Mouse (Mus musculus) midbrain, embryonic 13.5 days (tissue): ENCODE measurements around the gene Akain1. TPM values are rescaled to one million over a fixed set of nuclear protein-coding genes. Genes with fewer than 3 reads are reported as not detected.

Experiments used
- ATAC-seq: fragments of 200-750 bp; cut with Nextera tagmentation; 2 replicates; pipeline ENCODE4 v1.8.0; 2017; ENCODE audit warnings: mild to moderate bottlenecking, moderate TSS enrichment, moderate library complexity
- H3K27ac ChIP-seq: fragments of 300-500 bp; sonication (generic); 2 replicates; pipeline ENCODE4 v1.5.1; 2015; ENCODE audit warnings: inconsistent platforms, mild to moderate bottlenecking, moderate library complexity
- H3K27me3 ChIP-seq: fragments of 300-500 bp; sonication (generic); 2 replicates; pipeline ENCODE4 v1.6.1; 2015; ENCODE audit warnings: mild to moderate bottlenecking, inconsistent platforms
- H3K36me3 ChIP-seq: fragments of 300-500 bp; sonication (generic); 2 replicates; pipeline ENCODE4 v1.6.1; 2015; ENCODE audit warnings: mild to moderate bottlenecking, inconsistent platforms
- H3K4me1 ChIP-seq: fragments of 300-500 bp; sonication (generic); replicated peaks from 2 replicates; pipeline ENCODE4 v1.6.1; 2015; ENCODE audit warnings: inconsistent platforms
- H3K4me2 ChIP-seq: fragments of 300-500 bp; sonication (generic); replicated peaks from 2 replicates; pipeline ENCODE4 v1.6.1; 2015; ENCODE audit warnings: moderate library complexity, mild to moderate bottlenecking, inconsistent platforms
- H3K4me3 ChIP-seq: fragments of 300-500 bp; sonication (generic); replicated peaks from 2 replicates; pipeline ENCODE4 v1.5.1; 2015; ENCODE audit warnings: mild to moderate bottlenecking, inconsistent platforms
- H3K9ac ChIP-seq: fragments of 300-500 bp; sonication (generic); replicated peaks from 2 replicates; pipeline ENCODE4 v1.6.1; 2015; ENCODE audit warnings: mild to moderate bottlenecking, inconsistent platforms
- H3K9me3 ChIP-seq: fragments of 300-500 bp; sonication (generic); 2 replicates; pipeline ENCODE4 v1.6.1; 2016; ENCODE audit warnings: mild to moderate bottlenecking, inconsistent platforms
- whole genome bisulfite sequencing: fragments of 180-500 bp; shearing (Covaris S2); methylation state at CpG from one replicate; pipeline ENCODE4 v1.1.7; 2015; 5-methylcytosine and 5-hydroxymethylcytosine counted together
- polyA plus RNA-seq: library from polyadenylated mRNA; unstranded; fragments of >200 nt; fragmentation: Nextera tagmentation; extraction: Ambion mirVana; gene quantifications from 2 replicates; pipeline ENCODE4 v1.2.1, GENCODE M21; 2015

Gene Akain1
- polyA plus RNA-seq, 1 experiment from 2014 or later, result 0.26 TPM

DNA sequence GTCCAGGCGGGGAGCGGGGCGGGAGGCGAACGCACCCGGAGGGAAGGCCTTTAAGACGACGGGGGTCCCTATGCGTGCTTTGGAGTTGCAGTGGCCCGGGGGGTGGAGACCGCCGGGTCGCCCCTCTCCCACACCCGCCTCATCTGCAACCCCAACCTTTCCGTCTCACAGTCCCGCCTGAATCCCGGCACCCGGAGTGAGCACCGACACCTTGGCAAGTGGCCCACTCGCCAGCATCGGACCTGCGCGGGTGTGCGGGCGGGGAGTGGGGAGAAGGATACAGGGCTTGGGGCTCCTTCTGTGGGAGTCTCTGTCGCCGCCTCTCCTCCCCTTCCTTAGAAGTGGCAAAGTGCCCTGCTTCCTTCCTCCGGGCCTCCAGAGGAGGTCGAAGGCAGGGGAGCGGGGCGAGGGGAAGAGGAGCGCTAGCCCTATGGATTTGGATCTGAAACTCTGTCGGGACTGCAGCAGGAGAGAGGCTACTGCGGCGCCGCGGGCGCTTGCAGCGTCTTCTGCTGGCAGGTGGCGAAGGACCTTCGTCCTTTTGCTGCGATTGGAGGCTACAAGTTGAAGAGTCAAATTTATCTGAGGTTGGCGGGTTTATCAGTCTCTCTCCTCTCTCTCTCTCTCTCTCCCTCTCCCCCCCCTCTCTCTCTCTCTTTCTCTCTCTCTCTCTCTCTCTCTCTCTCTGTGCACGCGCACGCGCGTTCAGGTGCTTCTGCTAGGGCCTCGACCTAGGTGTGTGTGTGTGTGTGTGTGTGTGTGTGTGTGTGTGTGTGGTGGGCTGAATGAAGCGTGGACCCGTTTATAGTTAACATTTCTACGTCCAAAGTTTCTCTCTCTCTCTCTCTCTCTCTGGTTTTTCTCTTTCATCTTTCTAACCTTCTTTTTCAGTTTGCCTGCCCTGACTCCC lies 700 bp downstream of the Akain1 start:
- peak overlapping the region; percentile 59 for H3K4me3 ChIP-seq

DNA sequence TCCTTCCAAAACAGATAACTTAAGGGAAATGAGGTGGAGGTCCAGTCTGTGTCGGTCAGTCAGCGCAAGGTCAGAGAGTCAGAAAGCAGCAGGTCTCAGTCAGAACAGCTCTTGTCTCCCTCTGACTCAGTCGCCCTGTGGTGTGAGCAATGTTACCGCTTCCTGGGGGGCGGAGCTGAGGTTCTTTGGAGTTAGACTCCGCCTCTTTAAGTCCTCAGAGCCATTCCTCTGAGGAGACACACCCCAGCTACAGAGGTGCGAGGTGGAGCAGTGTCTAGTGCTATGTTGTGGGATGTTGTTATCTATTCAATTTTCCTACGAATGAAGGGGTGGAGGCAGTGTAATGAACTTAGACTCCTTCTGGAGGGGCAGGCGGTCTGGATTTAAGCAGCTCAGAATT lies 1.9 kb downstream of the Akain1 start:
- Histone ChIP-seq H3K27ac (no peak overlapping the region), H3K36me3 (no peaks in the 10 kb centered on the region), H3K27me3 (peaks cover 62% of the 10 kb centered on the region), H3K4me3 (no peak overlapping the region), H3K9ac (no peak overlapping the region), H3K4me1 (peaks cover 19% of the 10 kb centered on the region), H3K4me2 (no peak overlapping the region), H3K9me3 (no peaks in the 10 kb centered on the region)
- no peak for ATAC-seq
- 13% methylated on average over 9 of the region's 9 CpGs for WGBS

More for the DNA sequence above, 700 bp downstream of the Akain1 start:
- Histone ChIP-seq H3K4me2 (peak overlapping the region; percentile 93), H3K27me3 (peaks cover 62% of the 10 kb centered on the region), H3K4me1 (peaks cover 19% of the 10 kb centered on the region), H3K9ac (peak overlapping the region; percentile 64), H3K27ac (no peak overlapping the region), H3K9me3 (no peaks in the 10 kb centered on the region), H3K36me3 (no peaks in the 10 kb centered on the region)
- ATAC-seq, result peak; percentile 75
- 2% methylated on average over 47 of the region's 52 CpGs for WGBS

DNA sequence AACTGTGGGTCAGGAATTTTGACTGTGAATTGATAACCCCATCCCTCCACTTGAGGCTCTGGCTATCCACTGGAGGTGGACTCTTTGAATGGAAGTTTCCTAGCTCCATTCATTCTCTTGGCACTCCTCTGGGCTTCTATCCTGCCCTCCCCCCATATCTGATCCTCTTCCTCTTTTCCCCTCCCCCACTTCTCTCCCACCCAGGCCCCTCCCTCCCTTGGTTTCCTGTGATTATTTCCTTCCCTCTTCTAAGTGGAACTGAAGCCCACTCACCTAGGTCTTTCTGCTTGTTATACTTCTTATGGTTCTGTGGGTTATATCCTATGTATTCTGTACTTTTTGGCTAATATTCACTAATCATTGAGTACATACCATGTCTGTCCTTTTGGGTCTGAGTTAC lies 9.6 kb downstream of the Akain1 start:
- Histone ChIP-seq H3K9ac (no peak overlapping the region), H3K4me3 (no peak overlapping the region), H3K27me3 (peaks cover 4% of the 10 kb centered on the region; the same call in 1 of the 2 replicates), H3K4me2 (no peak overlapping the region), H3K4me1 (no peaks in the 10 kb centered on the region), H3K9me3 (no peaks in the 10 kb centered on the region), H3K36me3 (no peaks in the 10 kb centered on the region), H3K27ac (no peak overlapping the region)
- ATAC-seq, result no peak

DNA sequence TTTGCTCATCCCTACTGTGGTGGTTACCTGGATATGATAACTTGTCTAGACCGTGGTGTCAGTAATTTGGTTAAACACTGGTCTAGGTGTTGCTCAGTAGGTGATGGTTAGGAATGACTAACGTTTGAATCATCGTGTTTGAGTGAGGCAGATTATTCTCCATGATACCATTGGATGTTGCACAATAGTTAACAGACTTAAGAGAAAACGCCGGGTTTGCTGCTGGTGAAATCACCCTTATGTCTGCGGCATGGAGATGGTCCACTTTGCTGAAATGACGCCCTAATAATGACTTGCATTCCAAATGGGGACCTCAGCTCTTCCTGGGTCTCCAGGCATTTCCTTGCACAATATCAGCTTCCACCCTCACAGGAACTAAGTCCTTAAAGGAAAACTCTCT lies 22.6 kb downstream of the Akain1 start:
- H3K4me3 ChIP-seq, result no peak overlapping the region
- H3K36me3 ChIP-seq, result no peaks in the 10 kb centered on the region
- H3K27ac ChIP-seq, result no peak overlapping the region
- ATAC-seq, result no peak
- H3K4me2 ChIP-seq, result no peak overlapping the region
- H3K4me1 ChIP-seq, result no peaks in the 10 kb centered on the region
- no peaks in the 10 kb centered on the region for H3K27me3 ChIP-seq
- 90% methylated on average over 7 of the region's 7 CpGs for WGBS
- H3K9me3 ChIP-seq, result no peaks in the 10 kb centered on the region
- no peak overlapping the region for H3K9ac ChIP-seq

DNA sequence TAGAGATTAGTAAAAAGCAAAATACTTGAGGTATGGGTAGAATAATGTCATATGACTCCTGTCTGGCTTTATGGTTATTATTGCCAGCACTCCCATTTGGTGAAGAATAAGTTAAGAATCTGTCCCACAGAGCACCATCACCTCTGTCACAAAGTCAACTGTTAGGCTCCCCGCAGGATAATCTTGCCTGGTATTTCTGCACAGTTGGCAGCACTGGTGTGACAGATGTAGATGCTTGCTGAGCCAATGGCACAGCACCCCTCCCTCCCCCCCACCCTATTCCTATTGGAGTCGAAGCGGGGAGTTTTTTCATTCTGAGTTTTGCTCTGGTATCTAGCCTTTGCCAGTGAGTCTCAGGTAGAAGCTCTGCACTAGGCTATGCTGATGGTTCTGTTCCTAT lies 23.9 kb downstream of the Akain1 start:
- no peaks in the 10 kb centered on the region for H3K4me1 ChIP-seq
- ATAC-seq, result no peak
- H3K27ac ChIP-seq, result no peak overlapping the region
- no peaks in the 10 kb centered on the region for H3K27me3 ChIP-seq
- H3K4me3 ChIP-seq, result no peak overlapping the region
- no peaks in the 10 kb centered on the region for H3K9me3 ChIP-seq
- no peaks in the 10 kb centered on the region for H3K36me3 ChIP-seq
- no peak overlapping the region for H3K4me2 ChIP-seq
- WGBS, result 54% methylated on average over 3 of the region's 3 CpGs
- no peak overlapping the region for H3K9ac ChIP-seq

DNA sequence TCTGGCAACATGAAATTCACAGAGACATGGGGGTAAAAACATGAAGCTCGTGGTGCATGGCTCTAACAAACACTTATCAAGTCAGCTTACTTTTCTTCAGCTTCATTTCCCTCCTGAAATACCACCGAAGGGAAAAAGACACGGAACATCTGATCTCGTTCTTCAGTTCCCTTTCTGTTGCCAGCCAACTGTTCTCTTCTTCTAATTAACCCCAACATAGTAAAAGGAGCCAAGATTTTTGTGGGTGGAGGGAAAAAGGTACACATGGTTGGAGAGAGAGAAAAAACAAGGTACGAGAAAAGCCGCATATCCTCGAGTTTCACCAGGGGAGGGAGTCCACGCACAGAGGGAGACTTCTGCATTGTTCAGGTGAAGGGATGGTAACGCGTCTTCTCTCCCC lies 32.0 kb downstream of the Akain1 start:
- H3K9me3 ChIP-seq, result no peaks in the 10 kb centered on the region
- no peaks in the 10 kb centered on the region for H3K27me3 ChIP-seq
- no peak for ATAC-seq
- H3K4me2 ChIP-seq, result no peak overlapping the region
- H3K36me3 ChIP-seq, result no peaks in the 10 kb centered on the region
- no peak overlapping the region for H3K9ac ChIP-seq
- H3K27ac ChIP-seq, result no peak overlapping the region
- no peak overlapping the region for H3K4me3 ChIP-seq
- WGBS, result 57% methylated on average over 10 of the region's 10 CpGs
- peaks cover 4% of the 10 kb centered on the region; the same call in 1 of the 2 replicates for H3K4me1 ChIP-seq

DNA sequence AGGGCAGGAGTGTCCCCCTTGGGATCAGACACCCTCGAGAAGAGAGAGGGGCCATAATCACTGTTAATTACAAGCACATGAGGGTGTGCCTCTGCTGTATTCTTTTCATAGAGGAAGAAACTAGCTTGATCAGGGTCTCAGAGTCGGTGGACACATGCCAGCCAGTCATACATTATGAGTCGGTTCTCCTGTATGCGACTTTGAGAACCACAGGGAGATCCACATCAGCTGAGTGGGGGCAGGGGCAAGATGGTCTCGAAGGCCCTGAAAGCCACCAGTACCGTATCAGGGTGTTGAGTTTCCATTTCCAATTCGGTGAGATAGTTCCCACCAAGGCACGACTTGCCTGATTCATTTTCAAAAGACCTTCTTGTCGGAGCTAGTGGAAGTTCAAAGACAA lies 33.3 kb downstream of the Akain1 start:
- WGBS, result 80% methylated on average over 9 of the region's 9 CpGs
- Histone ChIP-seq H3K36me3 (no peaks in the 10 kb centered on the region), H3K9me3 (no peaks in the 10 kb centered on the region), H3K27ac (no peak overlapping the region), H3K4me3 (no peak overlapping the region), H3K27me3 (no peaks in the 10 kb centered on the region), H3K9ac (no peak overlapping the region), H3K4me1 (peaks cover 4% of the 10 kb centered on the region; the same call in 1 of the 2 replicates), H3K4me2 (no peak overlapping the region)
- no peak for ATAC-seq

- no peak for ATAC-seq
- 77% methylated on average over 4 of the region's 4 CpGs for WGBS
- Histone ChIP-seq H3K9me3 (no peaks in the 10 kb centered on the region), H3K4me1 (peaks cover 4% of the 10 kb centered on the region; the same call in 1 of the 2 replicates), H3K9ac (no peak overlapping the region), H3K4me3 (no peak overlapping the region), H3K4me2 (no peak overlapping the region), H3K36me3 (no peaks in the 10 kb centered on the region), H3K27me3 (no peaks in the 10 kb centered on the region), H3K27ac (no peak overlapping the region)
Measured at GRCm38 (mm10) chr17:69474084-69474483, 35.0 kb downstream of the Akain1 start.

DNA sequence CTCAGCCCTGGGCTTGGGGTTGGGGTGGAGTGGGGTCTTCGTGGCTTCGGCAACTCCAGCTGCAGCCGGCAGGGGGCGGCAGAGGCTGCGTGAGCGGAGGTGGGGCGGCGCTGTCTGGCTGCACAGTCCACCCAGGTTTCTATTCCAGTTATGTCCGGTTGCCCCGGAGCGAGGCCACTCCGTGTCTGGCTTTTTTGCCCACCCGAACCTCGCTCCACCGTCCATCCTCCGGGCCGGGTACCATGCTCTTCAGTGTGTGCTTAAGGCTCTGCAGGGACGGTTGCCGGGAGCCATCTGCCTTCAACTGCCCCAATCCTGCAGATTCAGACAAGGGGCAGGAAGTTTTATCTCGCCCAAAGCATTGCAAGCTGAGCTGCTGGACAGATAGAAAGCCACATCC lies 36.3 kb downstream of the Akain1 start:
- Histone ChIP-seq H3K9ac (peak overlapping the region; percentile 65), H3K27me3 (no peaks in the 10 kb centered on the region), H3K27ac (no peak overlapping the region), H3K4me1 (peaks cover 4% of the 10 kb centered on the region; the same call in 1 of the 2 replicates), H3K9me3 (no peaks in the 10 kb centered on the region), H3K36me3 (no peaks in the 10 kb centered on the region), H3K4me3 (peak overlapping the region; percentile 43), H3K4me2 (peak overlapping the region; percentile 62)
- WGBS, result under 1% methylated on average over 20 of the region's 20 CpGs
- ATAC-seq, result peak; percentile 91

- Histone ChIP-seq H3K4me1 (peaks cover 4% of the 10 kb centered on the region; the same call in 1 of the 2 replicates), H3K9ac (no peak overlapping the region), H3K27me3 (no peaks in the 10 kb centered on the region), H3K36me3 (no peaks in the 10 kb centered on the region), H3K9me3 (no peaks in the 10 kb centered on the region), H3K4me2 (no peak overlapping the region), H3K4me3 (no peak overlapping the region), H3K27ac (no peak overlapping the region)
- ATAC-seq, result no peak
- 40% methylated on average over 2 of the region's 2 CpGs for WGBS
Measured at GRCm38 (mm10) chr17:69477526-69477925, 38.4 kb downstream of the Akain1 start.

GRCm38 (mm10) chr17:69479261-69479660 lies 40.1 kb downstream of the Akain1 start:
- peaks cover 4% of the 10 kb centered on the region; the same call in 1 of the 2 replicates for H3K4me1 ChIP-seq
- ATAC-seq, result no peak
- no peak overlapping the region for H3K27ac ChIP-seq
- WGBS, result 86% methylated on average over 4 of the region's 4 CpGs
- no peaks in the 10 kb centered on the region for H3K9me3 ChIP-seq
- no peaks in the 10 kb centered on the region for H3K36me3 ChIP-seq
- no peak overlapping the region for H3K4me3 ChIP-seq
- no peak overlapping the region for H3K4me2 ChIP-seq
- H3K9ac ChIP-seq, result no peak overlapping the region
- no peaks in the 10 kb centered on the region for H3K27me3 ChIP-seq

DNA sequence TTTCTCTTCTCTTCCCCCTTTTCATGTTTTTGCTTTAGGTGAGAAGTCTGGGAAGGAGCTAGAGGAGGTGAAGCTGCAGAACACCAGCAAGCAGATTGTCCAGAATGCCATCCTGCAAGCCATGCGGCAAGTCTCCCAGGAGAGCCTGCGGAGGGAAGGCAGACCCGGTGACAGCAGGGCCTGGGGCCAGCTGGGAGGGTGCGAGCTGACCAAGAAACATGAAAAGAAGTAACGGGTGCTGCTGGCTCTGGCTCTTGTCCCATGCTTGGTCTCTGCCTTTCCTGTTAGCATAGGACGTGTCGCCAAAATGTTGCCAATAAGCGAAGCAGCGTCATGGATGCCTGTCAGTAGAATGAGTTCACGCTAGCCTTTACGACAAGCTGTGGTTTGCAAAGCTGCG lies 48.0 kb downstream of the Akain1 start:
- no peaks in the 10 kb centered on the region for H3K27me3 ChIP-seq
- H3K4me3 ChIP-seq, result no peak overlapping the region
- H3K4me2 ChIP-seq, result no peak overlapping the region
- no peaks in the 10 kb centered on the region for H3K36me3 ChIP-seq
- WGBS, result 91% methylated on average over 12 of the region's 12 CpGs
- no peaks in the 10 kb centered on the region for H3K4me1 ChIP-seq
- no peaks in the 10 kb centered on the region for H3K9me3 ChIP-seq
- no peak overlapping the region for H3K9ac ChIP-seq
- no peak overlapping the region for H3K27ac ChIP-seq
- no peak for ATAC-seq
